8 mouse cellular contexts compared by ENCODE assay signal in the genomic region with DNA sequence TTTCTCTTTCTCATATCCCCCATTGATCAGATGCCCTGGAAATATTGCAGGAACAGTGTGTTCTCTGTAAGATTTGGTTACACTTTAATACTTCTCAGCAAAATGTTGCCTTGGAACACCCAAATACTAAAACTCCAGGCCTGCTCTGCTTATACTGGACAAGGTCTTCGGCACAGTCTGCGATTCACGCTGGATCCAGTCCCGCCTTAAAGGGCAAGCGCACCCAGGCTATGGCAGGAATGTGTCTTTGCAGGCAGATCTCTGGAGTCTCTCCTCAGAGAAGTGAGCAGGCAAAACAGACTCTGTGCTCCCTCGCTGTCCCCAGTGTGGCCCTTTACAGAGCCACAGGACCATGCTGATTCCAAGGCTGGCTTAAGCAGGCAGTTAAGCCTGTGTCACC.
DNase-seq lines count a peak whose midpoint lies in the region; ATAC-seq lines count a peak whose summit lies in the region.

No protein-coding gene starts in this region.

- no peak overlapping the region for H3K4me3 ChIP-seq in kidney, embryonic 15.5 days (replicated peaks)
- no peak overlapping the region for H3K4me3 ChIP-seq in heart, embryonic 15.5 days
- H3K4me3 ChIP-seq in liver, embryonic 12.5 days: no peak overlapping the region
- no peak overlapping the region for H3K4me3 ChIP-seq in forebrain, embryonic 15.5 days

- no peak overlapping the region for H3K9ac ChIP-seq in kidney, embryonic 15.5 days
- H3K9ac ChIP-seq in heart, embryonic 15.5 days: 0 out of 2 replicates have a peak overlapping the region, but pooled peaks have one; percentile 5
- no peak overlapping the region for H3K9ac ChIP-seq in liver, embryonic 12.5 days
- H3K9ac ChIP-seq in forebrain, embryonic 15.5 days (replicated peaks): no peak overlapping the region

- no peak for ATAC-seq in kidney, embryonic 15.5 days (replicated peaks; ENCODE audit: low FRiP score)
- peak; percentile 71; the same call in 1 of the 2 replicates for ATAC-seq in heart, embryonic 15.5 days (replicated peaks; ENCODE audit: insufficient number of reproducible peaks, insufficient read depth, low FRiP score, low read depth)
- no peak for ATAC-seq in liver, embryonic 12.5 days
- no peak for ATAC-seq in forebrain, embryonic 15.5 days (replicated peaks)

- H3K27me3 ChIP-seq in kidney, embryonic 15.5 days: peaks cover 10% of the 10 kb centered on the region; the same call in 1 of the 2 replicates
- H3K27me3 ChIP-seq in heart, embryonic 15.5 days: 0 out of 2 replicates have a peak, but pooled peaks cover 8% of the 10 kb centered on the region
- peaks cover 42% of the 10 kb centered on the region for H3K27me3 ChIP-seq in liver, embryonic 12.5 days (replicated peaks)
- no peaks in the 10 kb centered on the region for H3K27me3 ChIP-seq in forebrain, embryonic 15.5 days

- DNase-seq in kidney, adult 18-20 months: peak; percentile 15
- peak; percentile 16 to 32 for DNase-seq in urinary bladder, postnatal 36 days (ENCODE audit: low spot score in 2 of 2)
- DNase-seq in thymus, postnatal 4 days: no peak
- no peak for DNase-seq in T-cell, adult 2 months (ENCODE audit: low spot score)

- H3K4me2 ChIP-seq in kidney, embryonic 15.5 days: no peak overlapping the region
- H3K4me2 ChIP-seq in heart, embryonic 15.5 days: peak overlapping the region; percentile 30
- H3K4me2 ChIP-seq in liver, embryonic 12.5 days: no peak overlapping the region
- no peak overlapping the region for H3K4me2 ChIP-seq in forebrain, embryonic 15.5 days (replicated peaks)

- H3K27ac ChIP-seq in kidney, embryonic 15.5 days: no peak overlapping the region; the same call in 1 of the 2 replicates
- peak overlapping the region; percentile 70 for H3K27ac ChIP-seq in heart, embryonic 15.5 days
- peak overlapping the region; percentile 23; the same call in 1 of the 2 replicates for H3K27ac ChIP-seq in liver, embryonic 12.5 days
- H3K27ac ChIP-seq in forebrain, embryonic 15.5 days (replicated peaks): no peak overlapping the region

- no peaks in the 10 kb centered on the region for H3K36me3 ChIP-seq in kidney, embryonic 15.5 days
- H3K36me3 ChIP-seq in heart, embryonic 15.5 days: no peaks in the 10 kb centered on the region
- no peaks in the 10 kb centered on the region for H3K36me3 ChIP-seq in liver, embryonic 12.5 days
- no peaks in the 10 kb centered on the region for H3K36me3 ChIP-seq in forebrain, embryonic 15.5 days

- whole genome bisulfite sequencing in kidney, embryonic 15.5 days: 46% methylated on average over 6 of the region's 6 CpGs
- 15% methylated on average over 6 of the region's 6 CpGs for WGBS in heart, embryonic 15.5 days
- 57% methylated on average over 6 of the region's 6 CpGs for WGBS in liver, embryonic 12.5 days (ENCODE audit: insufficient replicate concordance)
- WGBS in forebrain, embryonic 15.5 days: 75% methylated on average over 6 of the region's 6 CpGs

- H3K9me3 ChIP-seq in kidney, embryonic 15.5 days (replicated peaks): no peaks in the 10 kb centered on the region
- no peaks in the 10 kb centered on the region for H3K9me3 ChIP-seq in heart, embryonic 15.5 days (replicated peaks)
- H3K9me3 ChIP-seq in liver, embryonic 12.5 days (replicated peaks): no peaks in the 10 kb centered on the region
- no peaks in the 10 kb centered on the region for H3K9me3 ChIP-seq in forebrain, embryonic 15.5 days

- H3K4me1 ChIP-seq in kidney, embryonic 15.5 days: 0 out of 2 replicates have a peak, but pooled peaks cover 3% of the 10 kb centered on the region
- peaks cover 15% of the 10 kb centered on the region for H3K4me1 ChIP-seq in heart, embryonic 15.5 days (replicated peaks)
- H3K4me1 ChIP-seq in liver, embryonic 12.5 days: no peaks in the 10 kb centered on the region
- H3K4me1 ChIP-seq in forebrain, embryonic 15.5 days: no peaks in the 10 kb centered on the region

Comparison
In these comparisons a context has a peak if more than half of its experiments do, and no peak if none do; other contexts are left out.
1. DNase-seq: peak in kidney, adult 18-20 months (single experiment) and urinary bladder, postnatal 36 days (2 of 2); none in thymus, postnatal 4 days (single experiment) and T-cell, adult 2 months (single experiment).
2. H3K27ac ChIP-seq: peak in heart, embryonic 15.5 days (single experiment) and liver, embryonic 12.5 days (single experiment); none in kidney, embryonic 15.5 days (single experiment) and forebrain, embryonic 15.5 days (single experiment).